Mouse (Mus musculus) ovary, postnatal 14 days (tissue): Measurements from ENCODE around the gene Sppl2b.
A peak's percentile ranks its signal among the peaks of the same experiment; 100 is the strongest.

ENCODE experiments used
- DNase-seq: peaks from one replicate; pipeline ENCODE4 v3.0.0; 2022; ENCODE audit warnings: low spot score

Sppl2b gene

DNA sequence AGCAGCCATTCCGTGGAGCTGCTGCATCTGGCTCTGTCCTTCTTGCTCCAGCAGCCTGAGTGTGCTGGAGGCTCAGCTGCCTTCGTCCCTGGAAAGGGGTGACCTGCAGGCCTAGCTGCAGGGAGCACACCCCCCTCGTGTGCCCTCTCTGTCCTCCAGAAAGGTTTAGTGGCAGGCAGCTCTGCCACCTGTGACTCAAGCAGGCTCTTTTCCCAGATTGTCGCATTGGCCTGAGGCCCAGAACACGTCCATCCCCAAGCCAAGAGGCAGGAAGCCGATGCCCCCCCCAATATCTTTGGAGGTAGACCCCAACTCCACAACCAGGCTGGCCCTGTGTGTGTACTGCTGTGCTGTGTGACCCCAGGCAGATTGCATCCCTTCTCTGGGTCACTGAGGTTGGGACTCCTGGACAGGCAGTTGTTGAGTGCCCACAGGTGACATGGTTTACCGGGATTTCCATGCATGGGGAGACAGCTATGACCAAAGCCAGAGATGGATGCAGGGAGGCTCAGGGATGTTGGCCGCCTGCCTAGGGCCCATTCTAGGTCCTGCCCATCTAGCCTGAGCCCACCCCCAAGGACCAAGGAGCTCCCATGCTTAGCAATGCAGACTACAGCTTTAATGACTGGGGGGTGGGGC lies 9.9 kb upstream of the Sppl2b start:
- DNase-seq: no peak

DNA sequence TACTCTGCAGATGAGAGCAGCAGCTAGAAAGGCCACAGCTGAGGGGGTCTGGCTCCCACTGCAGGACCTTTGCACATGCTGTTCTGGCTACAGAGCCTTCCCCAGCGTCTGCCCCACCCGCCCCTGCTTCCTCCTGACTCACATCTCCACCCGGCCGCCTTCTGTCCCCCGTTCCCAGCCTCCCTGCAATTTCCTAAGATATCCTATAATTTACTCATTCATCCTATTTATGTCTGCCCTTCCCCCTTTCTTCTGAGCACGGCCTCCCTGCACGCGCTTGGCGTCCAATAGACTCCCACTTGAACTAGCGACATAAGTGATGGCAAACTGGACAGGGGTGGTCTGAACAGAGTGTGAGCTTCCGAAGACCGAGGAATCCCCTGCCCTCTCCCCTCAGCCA lies 9.3 kb upstream of the Sppl2b start:
- no peak for DNase-seq

DNA sequence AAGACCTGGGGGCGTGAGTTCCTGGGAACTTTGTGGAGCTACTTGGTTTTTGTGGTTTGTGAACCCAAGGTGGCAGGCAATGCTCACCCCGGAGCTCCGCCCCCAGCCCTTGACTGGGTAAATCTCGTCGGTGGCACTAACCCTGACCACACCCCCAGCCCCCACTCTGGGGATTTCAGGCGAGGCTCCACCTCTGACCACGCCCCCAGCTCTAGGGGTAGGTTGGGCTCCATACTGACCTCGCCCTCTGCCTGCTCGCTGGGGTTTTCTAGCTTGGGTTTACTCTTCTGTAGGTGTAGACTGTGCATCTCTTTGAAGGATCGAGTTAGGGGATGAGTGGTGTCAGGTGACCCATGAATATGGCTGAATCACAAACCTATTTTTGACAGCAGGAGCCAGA lies 6.5 kb upstream of the Sppl2b start:
- DNase-seq: no peak

GRCm38 (mm10) chr10:80855749-80856073 lies 636 bp downstream of the Sppl2b start:
- no peak for DNase-seq

- DNase-seq: no peak
These were observed 1.2 kb downstream of the Sppl2b start for GRCm38 (mm10) chr10:80856267-80856666.

DNA sequence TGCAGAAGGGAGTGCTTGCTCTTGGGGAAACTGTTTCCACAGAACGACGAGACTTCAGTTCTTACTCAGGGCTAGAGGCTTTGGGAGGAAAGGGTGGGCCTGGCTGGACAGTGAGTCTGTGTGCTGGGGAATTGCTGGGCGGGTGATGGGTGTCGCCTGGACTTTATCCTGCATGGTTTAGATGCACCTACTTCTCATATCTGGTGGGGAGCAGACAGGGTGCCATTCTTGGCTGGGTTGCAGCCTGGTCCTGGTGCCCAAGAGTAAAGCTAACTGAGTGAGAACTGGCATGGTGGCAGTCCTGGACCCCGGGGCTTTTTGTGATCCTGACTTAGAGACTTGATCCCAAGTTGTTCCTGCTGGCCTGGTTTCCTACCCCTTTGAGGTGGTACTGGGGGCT lies 1.8 kb downstream of the Sppl2b start:
- DNase-seq: no peak

DNA sequence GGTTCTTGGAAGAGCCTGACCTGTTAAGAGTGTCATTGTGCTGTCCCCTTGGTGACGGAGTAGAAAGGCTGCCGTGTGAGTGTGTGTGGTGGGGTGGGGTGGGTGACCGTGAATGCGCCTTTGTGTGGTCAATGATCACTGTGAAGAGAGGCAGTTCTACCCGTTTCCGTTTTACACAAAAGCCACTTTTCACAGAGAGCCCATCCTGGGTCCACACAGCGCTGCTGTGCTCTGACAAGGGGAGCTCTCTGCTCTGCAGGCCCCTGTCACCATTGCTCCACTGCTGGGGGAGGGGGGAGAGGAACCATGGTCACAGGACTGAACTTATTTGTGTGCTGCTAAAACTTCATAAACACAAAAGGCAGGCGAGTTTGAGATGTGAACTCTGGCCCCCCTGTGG lies 2.3 kb downstream of the Sppl2b start:
- no peak for DNase-seq

DNA sequence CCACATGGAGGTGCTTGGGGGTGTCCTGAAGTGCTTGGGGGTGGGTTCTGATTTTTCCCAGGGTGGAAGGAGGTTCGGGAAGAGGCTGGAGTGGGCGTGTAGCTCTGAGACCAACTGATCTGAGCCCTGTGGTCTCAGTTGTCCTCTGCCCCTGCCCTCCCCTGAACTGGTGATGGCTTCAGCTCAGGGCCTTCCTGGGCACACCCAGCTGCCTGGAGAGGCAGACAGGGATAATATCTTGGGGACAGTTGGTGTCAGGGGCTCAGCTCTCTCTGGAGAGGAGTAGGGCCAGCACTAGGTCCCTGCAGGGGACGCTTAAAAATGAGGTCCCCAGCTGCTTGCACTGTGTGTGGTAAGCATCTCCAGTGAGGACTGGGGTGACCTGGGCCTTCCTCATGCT lies 2.8 kb downstream of the Sppl2b start:
- no peak for DNase-seq

DNA sequence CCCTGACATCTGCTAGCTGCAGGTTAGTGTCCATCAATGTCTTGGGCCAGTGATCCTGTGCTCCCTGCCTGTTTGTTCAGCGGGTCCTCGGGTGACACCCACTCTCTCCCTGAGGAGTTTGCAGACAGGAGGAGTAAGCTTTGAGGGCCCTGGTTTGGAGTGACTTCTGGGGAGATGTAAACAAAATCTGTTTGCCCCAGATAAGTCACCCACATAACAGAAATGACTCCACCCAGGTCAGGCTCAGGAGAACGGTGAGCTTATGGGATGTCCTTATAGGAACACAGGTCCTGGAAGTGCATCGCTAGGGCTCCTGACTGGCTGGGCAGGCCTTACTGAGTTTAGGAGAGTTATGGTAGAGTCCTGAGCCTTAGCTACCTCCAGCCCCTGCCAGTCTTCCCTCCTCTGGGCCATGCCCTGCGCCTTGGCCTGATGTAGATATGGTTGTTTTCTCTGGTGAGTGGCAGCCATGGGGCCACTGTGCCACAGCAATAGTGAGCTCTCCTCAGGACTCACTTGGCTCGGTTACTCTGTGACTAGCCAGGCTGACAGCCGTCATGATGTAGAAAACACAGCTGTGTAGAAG lies 3.4 kb downstream of the Sppl2b start:
- no peak for DNase-seq

DNA sequence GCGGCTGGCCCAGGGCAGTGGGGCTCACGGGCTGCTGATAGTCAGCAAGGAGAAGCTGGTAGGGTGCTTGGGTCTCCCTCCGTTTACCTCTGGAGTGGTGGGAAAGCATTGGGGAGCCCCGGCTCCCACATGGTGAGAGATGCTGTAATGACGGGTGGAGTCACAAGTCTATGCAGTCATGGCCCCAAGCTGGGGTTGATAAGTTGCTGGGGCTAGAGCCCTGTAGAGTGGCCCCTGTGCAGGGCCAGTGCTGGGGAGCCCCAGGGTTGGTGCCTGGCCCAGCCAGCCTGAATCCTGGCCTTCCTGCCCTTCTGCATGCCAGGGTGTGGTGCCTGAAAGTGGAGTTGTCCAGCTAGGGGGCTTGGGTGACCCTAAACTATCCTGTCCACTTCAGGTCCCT lies 7.2 kb downstream of the Sppl2b start:
- DNase-seq: no peak

DNA sequence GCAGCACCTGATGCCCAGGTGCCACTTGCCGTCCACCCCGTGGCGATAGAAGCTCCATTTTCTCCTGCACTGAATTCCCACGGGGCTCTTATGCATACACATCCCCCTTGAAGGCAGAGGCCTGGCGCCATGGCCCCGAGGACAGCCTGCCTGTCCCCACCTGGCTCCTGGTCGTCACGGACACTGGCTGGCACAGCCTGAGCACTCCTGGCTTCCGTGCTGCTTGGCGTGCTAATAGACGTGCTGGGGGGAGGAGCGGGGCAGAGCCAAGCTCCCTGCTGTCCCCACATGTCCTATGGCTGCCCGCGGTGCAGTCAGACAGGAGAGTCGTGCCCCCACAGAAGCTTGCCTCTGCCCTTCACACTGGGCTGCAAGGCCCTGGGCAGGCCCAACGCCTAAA lies 9.4 kb downstream of the Sppl2b start:
- no peak for DNase-seq

DNA sequence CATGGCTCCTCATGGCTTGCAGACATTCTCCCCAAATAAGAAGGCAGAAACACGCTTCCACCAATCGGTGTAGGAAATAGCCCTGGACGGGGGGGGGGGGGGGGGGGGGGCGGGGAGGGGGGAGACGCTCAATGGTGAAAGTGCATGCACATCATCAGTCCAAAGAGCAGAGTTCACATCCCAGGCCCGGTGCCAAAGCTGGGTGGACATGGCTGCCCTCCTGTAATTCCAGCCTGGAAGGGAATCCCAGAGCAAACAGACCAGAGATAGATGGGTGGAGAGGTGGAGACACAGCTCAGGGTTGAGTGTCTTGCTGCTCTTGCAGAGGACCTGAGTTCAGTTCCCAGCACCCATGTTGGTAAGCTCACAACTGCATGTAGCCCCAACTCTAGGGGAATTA lies 15.9 kb downstream of the Sppl2b start:
- DNase-seq: no peak

- no peak for DNase-seq
These were observed 16.5 kb downstream of the Sppl2b start, which contains the start of gene Tmprss9 for GRCm38 (mm10) chr10:80871581-80871980. TSS of gene Tmprss9 (plus strand) at chr10:80871848.

- DNase-seq: no peak
These were observed 19.0 kb downstream of the Sppl2b start for GRCm38 (mm10) chr10:80874035-80874434.

DNA sequence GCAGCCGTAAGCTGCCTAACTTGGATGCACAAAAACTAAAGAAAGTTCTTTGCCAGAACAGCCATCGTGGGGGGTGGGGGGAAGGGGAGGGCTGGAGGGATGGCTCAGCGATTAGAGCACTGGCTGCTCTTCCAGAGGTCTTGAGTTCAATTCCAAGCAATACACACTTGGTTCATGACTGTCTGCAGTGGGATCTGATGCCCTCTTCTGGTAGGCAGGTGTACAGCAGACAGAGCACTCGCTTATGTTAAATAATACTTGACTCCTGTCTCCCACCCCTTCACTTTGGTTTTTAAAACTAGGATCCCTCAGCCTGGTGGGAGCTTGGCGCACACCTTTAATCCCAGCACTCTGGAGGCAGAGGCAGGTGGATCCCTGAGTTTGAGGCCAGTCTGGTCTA lies 21.0 kb downstream of the Sppl2b start:
- DNase-seq: peak; percentile 42

DNA sequence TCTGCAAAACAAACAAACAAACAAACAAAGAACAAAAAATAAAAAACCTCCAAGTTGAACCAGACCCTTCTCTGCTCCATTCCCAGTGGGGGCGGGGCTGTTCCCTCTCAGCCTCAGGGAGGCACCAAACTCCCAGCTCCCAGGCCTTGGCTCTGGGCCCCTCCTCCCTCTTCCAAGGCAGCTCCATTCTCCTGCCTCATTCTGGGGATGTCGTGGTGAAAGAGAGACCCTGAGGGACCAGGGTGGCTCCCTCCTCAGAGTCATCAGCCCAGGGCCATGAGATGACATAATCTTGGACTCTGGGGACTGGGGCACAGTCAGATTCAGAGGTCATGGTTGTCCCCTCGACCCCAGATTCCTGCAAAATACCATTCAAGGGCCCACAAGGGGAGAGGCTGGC lies 21.5 kb downstream of the Sppl2b start:
- DNase-seq: no peak

DNA sequence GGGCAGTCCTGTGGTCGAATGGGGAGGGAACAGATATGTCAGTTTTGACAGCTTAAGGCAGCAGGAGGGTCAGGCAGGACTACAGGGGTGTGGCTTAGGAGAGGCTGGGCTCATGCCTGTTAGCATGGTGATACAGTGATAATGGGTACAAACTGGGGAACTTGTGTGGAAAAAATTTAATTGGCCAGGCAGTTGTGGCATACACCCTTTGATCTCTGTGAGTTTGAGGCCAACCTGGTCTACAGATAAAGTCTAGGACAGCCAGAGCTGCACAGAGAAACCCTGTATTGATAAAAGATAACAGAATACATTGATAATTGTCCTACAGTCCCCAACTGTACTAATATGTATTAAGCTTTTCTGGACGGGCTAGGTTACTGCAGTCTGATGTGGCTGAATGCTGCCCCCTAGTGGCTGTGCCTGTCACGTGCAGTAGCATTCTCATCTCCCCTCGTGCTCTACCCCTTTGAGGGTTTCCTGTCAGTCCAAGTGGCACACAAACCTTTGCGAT lies 25.1 kb downstream of the Sppl2b start:
- peak; percentile 54 for DNase-seq

DNA sequence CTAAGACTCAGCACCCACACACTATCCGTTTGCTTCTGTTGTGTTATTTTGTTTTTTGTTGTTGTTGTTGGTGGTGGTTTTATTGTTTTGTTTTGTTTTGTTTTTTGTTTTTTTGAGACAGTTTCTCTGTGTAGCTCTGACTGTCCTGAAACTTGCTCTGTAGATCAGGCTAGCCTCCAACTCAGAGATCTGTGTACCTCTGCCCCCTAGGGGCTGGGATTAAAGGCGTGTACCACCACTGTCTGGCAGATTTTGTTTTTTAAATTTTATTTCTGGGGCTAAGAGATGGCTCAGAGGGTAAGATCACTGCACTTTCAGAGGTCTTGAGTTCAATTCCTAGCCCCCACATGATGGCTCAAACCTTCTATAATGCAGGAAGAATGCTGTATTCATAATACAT lies 25.8 kb downstream of the Sppl2b start:
- DNase-seq: no peak

DNA sequence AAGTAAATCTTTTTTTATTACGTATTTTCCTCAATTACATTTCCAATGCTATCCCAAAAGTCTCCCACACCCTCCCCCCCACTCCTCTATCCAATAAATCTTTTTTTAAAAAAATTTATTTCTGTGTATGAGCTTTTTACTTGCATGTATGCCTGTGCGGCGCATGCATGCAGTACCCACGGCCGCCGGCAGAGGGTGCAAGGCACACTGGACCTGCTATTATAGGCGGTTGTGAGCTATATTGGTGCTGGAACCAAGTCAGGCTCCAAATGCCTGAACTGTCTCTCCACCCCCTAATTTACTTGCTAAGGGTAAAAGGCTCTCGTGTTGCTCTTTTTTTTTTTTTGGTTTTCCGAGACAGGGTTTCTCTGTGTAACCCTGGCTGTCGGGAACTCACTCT lies 26.2 kb downstream of the Sppl2b start:
- DNase-seq: peak; percentile 65

- peak; percentile 67 for DNase-seq
These were observed 32.1 kb downstream of the Sppl2b start for GRCm38 (mm10) chr10:80887181-80887580.

DNA sequence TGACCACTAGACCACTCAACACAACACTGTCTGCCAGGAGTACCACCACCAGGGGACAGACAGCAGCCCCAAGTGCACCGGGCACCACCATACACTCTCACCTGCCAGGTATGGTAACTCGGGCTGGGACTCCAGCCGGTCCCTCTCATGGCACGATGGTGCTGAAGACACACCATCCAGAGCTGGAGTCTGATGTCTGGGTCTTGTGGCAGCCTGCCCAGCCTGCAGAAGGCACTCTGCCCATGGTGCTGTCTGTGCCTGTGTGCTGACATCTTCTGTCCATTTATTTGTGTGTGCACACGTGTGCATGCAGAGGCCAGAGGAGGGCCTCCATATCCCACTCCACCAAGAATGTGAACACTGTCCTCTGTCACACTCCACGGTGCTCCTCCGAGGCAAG lies 40.0 kb downstream of the Sppl2b start:
- no peak for DNase-seq

DNA sequence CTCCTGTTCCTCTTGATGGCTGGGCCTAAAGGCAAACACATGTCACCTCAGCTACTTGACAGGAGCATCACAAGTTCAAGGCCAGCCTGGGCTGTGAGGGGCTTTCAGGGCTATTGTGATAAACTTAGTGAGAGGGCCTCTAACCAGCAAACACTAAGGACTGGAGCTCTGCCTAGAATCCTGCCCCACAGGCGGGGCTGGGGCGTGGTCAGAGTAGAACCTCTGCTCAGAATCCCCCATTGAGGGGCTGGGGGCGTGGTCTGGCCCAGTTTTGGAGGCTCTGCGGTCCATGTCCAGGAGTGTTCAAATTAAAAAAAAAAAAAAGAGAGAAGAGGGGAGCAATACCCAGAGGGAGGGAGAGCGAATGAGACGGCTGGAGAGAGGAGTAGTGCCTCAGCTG lies 40.6 kb downstream of the Sppl2b start:
- DNase-seq: no peak

- no peak for DNase-seq
These were observed 41.8 kb downstream of the Sppl2b start for GRCm38 (mm10) chr10:80896581-80897485.
